Mouse (Mus musculus): ENCODE data around the gene Lrrfip2. TPM values are rescaled to one million over a fixed set of nuclear protein-coding genes. Genes with fewer than 3 reads are reported as not detected.

Lrrfip2 gene
- polyA plus RNA-seq, 1 experiment, result 135 TPM

DNA sequence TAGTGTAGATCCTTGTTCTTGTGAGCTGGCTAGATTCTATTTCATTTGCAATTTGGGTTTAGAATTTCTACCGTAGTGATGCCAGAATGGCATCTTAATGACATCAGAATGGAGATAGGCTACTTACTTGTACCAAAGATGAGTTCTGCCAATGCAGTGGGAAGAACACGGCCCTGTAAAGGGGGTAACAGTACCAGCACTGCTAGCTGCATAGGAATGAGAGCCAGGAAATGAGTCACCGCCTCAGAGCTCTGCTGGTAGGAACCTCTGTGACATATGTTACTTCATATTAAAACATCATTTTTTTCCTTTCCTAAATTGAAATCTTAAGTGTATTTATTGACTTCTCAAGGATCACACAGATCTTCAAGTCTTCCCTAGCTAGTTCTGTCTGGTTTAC is 64.8 kb downstream of the Lrrfip2 start:
- Histone ChIP-seq H3K27ac (ENCODE audit: control insufficient read depth, insufficient read depth, low read depth, low read length) (no peak overlapping the region), H3K36me3 (ENCODE audit: control insufficient read depth, insufficient read depth, low read length) (no peaks in the 10 kb centered on the region), H3K4me1 (ENCODE audit: control insufficient read depth, insufficient read depth, low read length) (no peaks in the 10 kb centered on the region), H3K4me3 (ENCODE audit: control insufficient read depth, low read depth, low read length) (no peak overlapping the region), H3K27me3 (ENCODE audit: control insufficient read depth, insufficient read depth, low read length) (no peaks in the 10 kb centered on the region)
- no peak for TF ChIP-seq POLR2A (IDR thresholded peaks at IDR 0.05; ENCODE audit: control insufficient read depth, low read depth, low read length)
- TF ChIP-seq CTCF (IDR thresholded peaks at IDR 0.05; ENCODE audit: control insufficient read depth, insufficient read depth, insufficient replicate concordance, low read depth, low read length), result no peak

DNA sequence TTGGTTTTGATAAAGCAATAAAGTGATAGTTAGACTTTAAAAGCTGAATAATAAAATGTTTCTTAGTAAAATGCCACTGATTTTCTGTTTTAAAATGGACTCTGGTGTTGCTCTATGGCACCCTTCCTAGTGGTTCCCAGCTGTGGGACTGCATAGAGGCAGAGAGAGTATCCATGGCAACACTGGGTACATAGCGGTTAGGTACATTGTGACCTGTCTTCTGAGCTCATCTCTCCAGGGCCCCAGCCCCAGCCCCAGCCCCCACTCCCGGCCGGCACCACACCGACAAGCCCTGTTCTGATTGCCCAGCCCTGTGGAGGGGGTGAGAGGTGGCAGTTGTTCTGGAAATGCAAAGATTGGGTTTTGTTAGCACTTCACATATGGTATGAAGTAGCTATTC is 67.5 kb downstream of the Lrrfip2 start:
- H3K36me3 ChIP-seq (ENCODE audit: control insufficient read depth, insufficient read depth, low read length), result no peaks in the 10 kb centered on the region
- H3K27me3 ChIP-seq (ENCODE audit: control insufficient read depth, insufficient read depth, low read length), result no peaks in the 10 kb centered on the region
- no peak overlapping the region for H3K27ac ChIP-seq (ENCODE audit: control insufficient read depth, insufficient read depth, low read depth, low read length)
- peak; percentile 33; the same call in 1 of the 2 replicates for TF ChIP-seq POLR2A (IDR thresholded peaks at IDR 0.05; ENCODE audit: control insufficient read depth, low read depth, low read length)
- TF ChIP-seq CTCF (IDR thresholded peaks at IDR 0.05; ENCODE audit: control insufficient read depth, insufficient read depth, insufficient replicate concordance, low read depth, low read length), result no peak
- peak overlapping the region; percentile 58; the same call in 1 of the 2 replicates for H3K4me3 ChIP-seq (ENCODE audit: control insufficient read depth, low read depth, low read length)
- no peaks in the 10 kb centered on the region for H3K4me1 ChIP-seq (ENCODE audit: control insufficient read depth, insufficient read depth, low read length)

DNA sequence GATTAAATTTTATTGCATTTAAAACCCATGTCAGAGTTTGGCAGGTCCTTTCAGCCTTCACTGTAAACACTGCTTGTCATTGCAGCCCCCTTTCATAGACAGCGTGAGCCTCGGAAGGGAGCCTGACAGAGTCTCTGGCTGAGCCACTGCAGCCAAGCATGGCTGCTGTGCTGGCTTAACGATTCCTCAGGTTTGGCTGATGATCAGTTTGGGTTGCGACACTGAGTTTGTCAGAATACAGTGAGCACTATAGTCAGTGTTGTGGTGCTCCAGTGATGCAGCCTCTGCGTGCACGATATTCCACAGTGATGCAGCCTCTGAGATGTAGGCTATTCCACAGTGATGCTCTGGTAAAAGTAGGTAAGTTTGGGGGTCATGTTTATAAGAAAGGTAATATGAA is 69.5 kb downstream of the Lrrfip2 start:
- Histone ChIP-seq H3K4me1 (ENCODE audit: control insufficient read depth, insufficient read depth, low read length) (no peaks in the 10 kb centered on the region), H3K27ac (ENCODE audit: control insufficient read depth, insufficient read depth, low read depth, low read length) (no peak overlapping the region), H3K27me3 (ENCODE audit: control insufficient read depth, insufficient read depth, low read length) (no peaks in the 10 kb centered on the region), H3K4me3 (ENCODE audit: control insufficient read depth, low read depth, low read length) (peak overlapping the region; percentile 6; the same call in 1 of the 2 replicates), H3K36me3 (ENCODE audit: control insufficient read depth, insufficient read depth, low read length) (no peaks in the 10 kb centered on the region)
- TF ChIP-seq CTCF (IDR thresholded peaks at IDR 0.05; ENCODE audit: control insufficient read depth, insufficient read depth, insufficient replicate concordance, low read depth, low read length) (no peak), POLR2A (IDR thresholded peaks at IDR 0.05; ENCODE audit: control insufficient read depth, low read depth, low read length) (no peak)

DNA sequence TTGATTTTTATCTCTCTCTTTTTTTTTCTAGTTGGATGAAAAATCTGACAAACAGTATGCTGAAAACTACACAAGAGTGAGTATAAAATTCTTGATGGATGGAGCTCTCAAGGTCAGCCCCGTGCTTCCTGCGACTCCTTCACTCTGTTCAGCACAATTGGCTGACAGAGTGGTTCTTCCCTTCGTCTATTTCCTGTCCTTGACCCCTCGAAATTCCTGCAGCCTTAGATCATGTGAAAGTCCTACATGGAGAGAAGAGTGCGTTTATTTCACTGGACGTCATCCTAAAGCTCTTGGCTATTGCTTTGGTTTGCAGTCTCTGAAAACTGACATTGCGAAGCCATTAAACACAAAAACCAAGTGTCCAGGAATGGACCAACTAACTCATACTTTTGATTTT is 71.3 kb downstream of the Lrrfip2 start:
- TF ChIP-seq CTCF (IDR thresholded peaks at IDR 0.05; ENCODE audit: control insufficient read depth, insufficient read depth, insufficient replicate concordance, low read depth, low read length) (no peak), POLR2A (IDR thresholded peaks at IDR 0.05; ENCODE audit: control insufficient read depth, low read depth, low read length) (no peak)
- no peak overlapping the region for H3K4me3 ChIP-seq (ENCODE audit: control insufficient read depth, low read depth, low read length)
- H3K4me1 ChIP-seq (ENCODE audit: control insufficient read depth, insufficient read depth, low read length), result no peaks in the 10 kb centered on the region
- H3K36me3 ChIP-seq (ENCODE audit: control insufficient read depth, insufficient read depth, low read length), result no peaks in the 10 kb centered on the region
- H3K27ac ChIP-seq (ENCODE audit: control insufficient read depth, insufficient read depth, low read depth, low read length), result no peak overlapping the region
- H3K27me3 ChIP-seq (ENCODE audit: control insufficient read depth, insufficient read depth, low read length), result no peaks in the 10 kb centered on the region

DNA sequence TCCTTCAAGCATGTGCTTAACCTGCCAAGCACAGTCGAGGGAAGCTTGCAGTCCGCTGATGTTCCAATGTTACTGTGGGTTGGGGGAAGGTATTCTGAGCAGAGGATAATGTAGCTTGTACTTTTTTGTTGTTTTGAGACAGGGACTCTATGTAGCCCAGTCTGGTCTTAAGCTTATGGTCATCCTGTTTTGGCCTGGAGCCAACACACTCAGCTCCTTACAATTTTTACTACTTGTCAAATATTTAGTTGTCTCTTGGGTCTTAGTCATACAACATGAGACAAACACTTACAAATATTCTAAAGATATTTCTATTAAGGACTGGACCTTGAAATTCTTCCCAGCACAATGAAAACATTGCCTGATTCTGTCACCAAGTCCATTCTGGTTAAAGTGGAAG is 75.8 kb downstream of the Lrrfip2 start:
- H3K4me1 ChIP-seq (ENCODE audit: control insufficient read depth, insufficient read depth, low read length), result no peaks in the 10 kb centered on the region
- no peak overlapping the region for H3K27ac ChIP-seq (ENCODE audit: control insufficient read depth, insufficient read depth, low read depth, low read length)
- no peaks in the 10 kb centered on the region for H3K36me3 ChIP-seq (ENCODE audit: control insufficient read depth, insufficient read depth, low read length)
- TF ChIP-seq POLR2A (IDR thresholded peaks at IDR 0.05; ENCODE audit: control insufficient read depth, low read depth, low read length) (no peak), CTCF (IDR thresholded peaks at IDR 0.05; ENCODE audit: control insufficient read depth, insufficient read depth, insufficient replicate concordance, low read depth, low read length) (no peak)
- H3K27me3 ChIP-seq (ENCODE audit: control insufficient read depth, insufficient read depth, low read length), result no peaks in the 10 kb centered on the region
- no peak overlapping the region for H3K4me3 ChIP-seq (ENCODE audit: control insufficient read depth, low read depth, low read length)

DNA sequence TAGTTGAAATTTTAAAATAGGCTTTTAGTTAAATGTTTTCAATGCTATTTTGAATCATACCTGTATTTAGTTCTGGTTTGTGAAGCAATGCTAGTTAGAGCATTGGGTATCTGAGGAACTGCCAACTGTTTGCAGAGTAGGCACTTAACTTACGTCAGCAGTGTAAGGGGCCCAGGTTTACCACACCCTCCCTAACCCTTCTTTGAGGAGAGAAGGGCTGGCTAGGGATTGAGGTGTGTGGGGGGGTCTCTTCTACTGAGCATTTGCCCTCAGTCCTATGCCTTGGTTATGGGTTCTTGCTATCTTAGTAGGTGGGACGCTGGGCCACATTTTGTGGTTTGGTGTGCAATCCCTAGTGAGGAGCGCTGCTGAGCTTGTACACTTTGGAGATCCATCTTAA is 79.7 kb downstream of the Lrrfip2 start:
- TF ChIP-seq CTCF (IDR thresholded peaks at IDR 0.05; ENCODE audit: control insufficient read depth, insufficient read depth, insufficient replicate concordance, low read depth, low read length) (no peak), POLR2A (IDR thresholded peaks at IDR 0.05; ENCODE audit: control insufficient read depth, low read depth, low read length) (no peak)
- Histone ChIP-seq H3K27me3 (ENCODE audit: control insufficient read depth, insufficient read depth, low read length) (no peaks in the 10 kb centered on the region), H3K36me3 (ENCODE audit: control insufficient read depth, insufficient read depth, low read length) (no peaks in the 10 kb centered on the region), H3K4me1 (ENCODE audit: control insufficient read depth, insufficient read depth, low read length) (no peaks in the 10 kb centered on the region), H3K27ac (ENCODE audit: control insufficient read depth, insufficient read depth, low read depth, low read length) (no peak overlapping the region), H3K4me3 (ENCODE audit: control insufficient read depth, low read depth, low read length) (no peak overlapping the region)

DNA sequence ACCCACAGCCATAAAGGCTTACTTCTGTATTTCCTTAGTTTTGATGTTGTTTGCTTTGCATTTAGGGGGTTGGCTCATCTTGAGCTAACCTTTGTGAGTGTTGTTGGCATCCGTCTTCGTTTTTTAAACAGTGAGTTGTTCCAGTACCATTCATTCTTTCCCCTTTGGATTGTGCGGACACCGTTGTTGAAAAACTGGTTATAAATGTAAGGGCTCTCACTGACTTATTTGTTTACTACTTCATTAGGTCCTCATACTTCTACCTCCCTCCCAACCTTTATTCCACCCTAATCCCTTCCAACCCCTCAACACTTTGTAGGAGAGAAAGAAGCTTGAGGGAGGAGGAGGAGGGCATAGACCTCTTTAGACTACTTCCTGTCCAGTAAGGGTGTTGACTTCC is 80.3 kb downstream of the Lrrfip2 start:
- no peak overlapping the region for H3K27ac ChIP-seq (ENCODE audit: control insufficient read depth, insufficient read depth, low read depth, low read length)
- no peak overlapping the region for H3K4me3 ChIP-seq (ENCODE audit: control insufficient read depth, low read depth, low read length)
- no peak for TF ChIP-seq CTCF (IDR thresholded peaks at IDR 0.05; ENCODE audit: control insufficient read depth, insufficient read depth, insufficient replicate concordance, low read depth, low read length)
- no peak for TF ChIP-seq POLR2A (IDR thresholded peaks at IDR 0.05; ENCODE audit: control insufficient read depth, low read depth, low read length)
- H3K27me3 ChIP-seq (ENCODE audit: control insufficient read depth, insufficient read depth, low read length), result no peaks in the 10 kb centered on the region
- H3K36me3 ChIP-seq (ENCODE audit: control insufficient read depth, insufficient read depth, low read length), result no peaks in the 10 kb centered on the region
- no peaks in the 10 kb centered on the region for H3K4me1 ChIP-seq (ENCODE audit: control insufficient read depth, insufficient read depth, low read length)

DNA sequence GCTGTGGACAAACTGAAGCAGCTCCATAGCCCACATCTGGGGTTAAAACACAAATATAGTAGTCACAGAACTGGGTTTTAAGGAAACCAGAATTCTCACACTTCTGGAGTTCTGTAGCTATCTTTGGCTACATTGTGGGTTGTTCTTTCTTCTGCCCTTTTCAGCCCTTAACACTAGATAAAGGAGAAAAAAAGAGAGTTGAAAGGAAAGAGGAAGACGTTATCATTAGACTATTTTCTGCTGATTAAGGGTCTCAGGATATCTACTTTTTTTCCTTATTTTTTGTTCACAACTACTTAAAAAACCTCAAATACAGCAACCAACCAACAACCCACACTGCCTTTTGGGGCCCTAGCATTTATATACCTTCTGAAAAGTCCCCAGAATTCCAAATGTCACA is 80.9 kb downstream of the Lrrfip2 start:
- TF ChIP-seq CTCF (IDR thresholded peaks at IDR 0.05; ENCODE audit: control insufficient read depth, insufficient read depth, insufficient replicate concordance, low read depth, low read length) (no peak), POLR2A (IDR thresholded peaks at IDR 0.05; ENCODE audit: control insufficient read depth, low read depth, low read length) (no peak)
- H3K36me3 ChIP-seq (ENCODE audit: control insufficient read depth, insufficient read depth, low read length), result no peaks in the 10 kb centered on the region
- no peaks in the 10 kb centered on the region for H3K4me1 ChIP-seq (ENCODE audit: control insufficient read depth, insufficient read depth, low read length)
- no peaks in the 10 kb centered on the region for H3K27me3 ChIP-seq (ENCODE audit: control insufficient read depth, insufficient read depth, low read length)
- H3K27ac ChIP-seq (ENCODE audit: control insufficient read depth, insufficient read depth, low read depth, low read length), result no peak overlapping the region
- H3K4me3 ChIP-seq (ENCODE audit: control insufficient read depth, low read depth, low read length), result no peak overlapping the region

Measured in testis, adult 2 months (tissue).